Mouse (Mus musculus) intestine, embryonic 15.5 days (tissue): Measurements from ENCODE around the gene C3. TPM values are rescaled to one million over a fixed set of nuclear protein-coding genes. Genes with fewer than 3 reads are reported as not detected.
A peak's percentile ranks its signal among the peaks of the same experiment; 100 is the strongest.

Experiments used
- ATAC-seq: fragments of 200-750 bp; cut with Nextera tagmentation; 2 replicates; pipeline ENCODE4 v1.8.0; 2017; ENCODE audit warnings: moderate TSS enrichment, moderate library complexity
- H3K27ac ChIP-seq: fragments of 300-500 bp; sonication (generic); 2 replicates; pipeline ENCODE4 v1.5.1; 2015; ENCODE audit warnings: mild to moderate bottlenecking, inconsistent platforms
- H3K27me3 ChIP-seq: fragments of 300-500 bp; sonication (generic); replicated peaks from 2 replicates; pipeline ENCODE4 v1.6.1; 2015; ENCODE audit warnings: inconsistent platforms
- H3K36me3 ChIP-seq: fragments of 300-500 bp; sonication (generic); 2 replicates; pipeline ENCODE4 v1.6.1; 2015; ENCODE audit warnings: inconsistent platforms
- H3K4me1 ChIP-seq: fragments of 300-500 bp; sonication (generic); replicated peaks from 2 replicates; pipeline ENCODE4 v1.6.1; 2015; ENCODE audit warnings: inconsistent platforms
- H3K4me2 ChIP-seq: fragments of 300-500 bp; sonication (generic); replicated peaks from 2 replicates; pipeline ENCODE4 v1.6.1; 2015; ENCODE audit warnings: mild to moderate bottlenecking, inconsistent platforms
- H3K4me3 ChIP-seq: fragments of 300-500 bp; sonication (generic); replicated peaks from 2 replicates; pipeline ENCODE4 v1.5.1; 2015; ENCODE audit warnings: inconsistent platforms
- H3K9ac ChIP-seq: fragments of 300-500 bp; sonication (generic); 2 replicates; pipeline ENCODE4 v1.6.1; 2015; ENCODE audit warnings: inconsistent platforms
- H3K9me3 ChIP-seq: fragments of 300-500 bp; sonication (generic); 2 replicates; pipeline ENCODE4 v1.6.1; 2016; ENCODE audit warnings: inconsistent platforms
- WGBS: fragments of 180-500 bp; shearing (Covaris S2); methylation state at CpG from one replicate; pipeline ENCODE4 v1.1.7; 2015; 5-methylcytosine and 5-hydroxymethylcytosine counted together
- polyA plus RNA-seq: library from polyadenylated mRNA; unstranded; fragments of >200 nt; fragmentation: Nextera tagmentation; extraction: Ambion mirVana; gene quantifications from 2 replicates; pipeline ENCODE4 v1.2.1, GENCODE M21; 2015

C3 gene
- polyA plus RNA-seq, 1 experiment from 2014 or later: 4.3 TPM

- Histone ChIP-seq H3K4me2 (no peak overlapping the region), H3K4me1 (no peaks in the 10 kb centered on the region), H3K9ac (no peak overlapping the region), H3K27me3 (no peaks in the 10 kb centered on the region), H3K36me3 (no peaks in the 10 kb centered on the region), H3K27ac (no peak overlapping the region), H3K4me3 (no peak overlapping the region), H3K9me3 (no peaks in the 10 kb centered on the region)
- WGBS: 55% methylated on average over 5 of the region's 5 CpGs
- no peak for ATAC-seq
Observed at GRCm38 (mm10) chr17:57170616-57171260, 57.2 kb downstream of the C3 start.

GRCm38 (mm10) chr17:57166800-57167791 is 60.8 kb downstream of the C3 start:
- WGBS: 18% methylated on average over 11 of the region's 11 CpGs
- Histone ChIP-seq H3K4me1 (no peaks in the 10 kb centered on the region), H3K27me3 (no peaks in the 10 kb centered on the region), H3K4me2 (peak overlapping the region; percentile 28; the same call in 1 of the 2 replicates), H3K9me3 (no peaks in the 10 kb centered on the region), H3K27ac (no peak overlapping the region), H3K36me3 (no peaks in the 10 kb centered on the region), H3K9ac (no peak overlapping the region), H3K4me3 (no peak overlapping the region)
- ATAC-seq: peak; percentile 76

Other genes starting within 250 kb of the C3 start
- 0.46 and 1.00 TPM in 2 replicates for gene Acer1, start 246.0 kb downstream of the C3 start, polyA plus RNA-seq
- 149 and 166 TPM in 2 replicates for gene Clpp, start 237.8 kb downstream of the C3 start, polyA plus RNA-seq
- 41.1 and 42.4 TPM in 2 replicates for gene Alkbh7, start 230.8 kb downstream of the C3 start, polyA plus RNA-seq
- 0.45 TPM in 1 of 2 replicates, not detected in the other for gene Pspn, start 228.1 kb downstream of the C3 start, polyA plus RNA-seq
- gene Gtf2f1, start 216.8 kb downstream of the C3 start, polyA plus RNA-seq: 60.0 and 61.8 TPM in 2 replicates
- gene Gm17949, start 216.7 kb downstream of the C3 start, polyA plus RNA-seq: 0.24 and 0.42 TPM in 2 replicates
- 37.5 and 38.9 TPM in 2 replicates for gene Khsrp, start 196.6 kb downstream of the C3 start, polyA plus RNA-seq
- gene Slc25a41, start 186.5 kb downstream of the C3 start, polyA plus RNA-seq: not detected in 2 replicates
- gene Crb3, start 169.0 kb downstream of the C3 start, polyA plus RNA-seq: 90.2 and 91.6 TPM in 2 replicates
- gene Slc25a23, start 168.3 kb downstream of the C3 start, polyA plus RNA-seq: 7.8 and 8.8 TPM in 2 replicates
- 6.5 and 6.7 TPM in 2 replicates for gene Dennd1c, start 149.6 kb downstream of the C3 start, polyA plus RNA-seq
- 24.2 and 27.1 TPM in 2 replicates for gene Tubb4a, start 140.4 kb downstream of the C3 start, polyA plus RNA-seq
- 8.3 and 8.9 TPM in 2 replicates for gene Tnfsf9, start 122.8 kb downstream of the C3 start, polyA plus RNA-seq
- gene Cd70, start 78.4 kb downstream of the C3 start, polyA plus RNA-seq: 0.23 TPM in 1 of 2 replicates, not detected in the other
- gene Tnfsf14, start 34.0 kb downstream of the C3 start, polyA plus RNA-seq: 0.23 and 0.29 TPM in 2 replicates
- 32.6 and 34.7 TPM in 2 replicates for gene Gpr108, start 20.3 kb upstream of the C3 start, polyA plus RNA-seq
- 45.2 and 46.1 TPM in 2 replicates for gene Trip10, start 21.3 kb upstream of the C3 start, polyA plus RNA-seq
- 3.2 TPM in 2 replicates for gene Vav1, start 51.0 kb upstream of the C3 start, polyA plus RNA-seq
- gene Adgre1, start 130.6 kb upstream of the C3 start, polyA plus RNA-seq: 5.7 and 6.3 TPM in 2 replicates